Mouse (Mus musculus): ENCODE measurements around the gene Bud23. TPM values are rescaled to one million over a fixed set of nuclear protein-coding genes. Genes with fewer than 3 reads are reported as not detected.

Gene Bud23
- polyA plus RNA-seq, 1 experiment from 2014 or later = 106 TPM

DNA sequence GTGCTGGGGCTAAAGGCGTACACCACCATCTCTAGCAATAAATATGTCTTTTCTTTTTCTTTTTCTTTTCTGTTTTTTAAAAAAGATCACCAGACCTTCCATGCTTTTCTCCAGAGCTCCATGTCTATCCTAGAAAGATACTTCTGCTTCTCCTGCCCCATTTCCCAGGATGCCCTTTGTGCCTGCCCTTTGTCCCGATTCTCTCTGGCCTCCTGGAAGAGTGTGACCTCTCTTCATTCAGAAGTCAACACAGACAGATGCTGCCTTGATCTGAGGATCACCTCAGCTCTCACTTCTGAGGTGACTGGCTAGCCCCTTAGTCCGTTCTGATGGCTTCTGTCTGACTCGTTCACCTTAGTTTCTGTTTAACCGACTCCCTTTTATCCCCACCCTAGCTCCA is 15.8 kb upstream of the Bud23 start:
- Histone ChIP-seq H3K4me2 (replicated peaks) (no peak overlapping the region), H3K4me1 (replicated peaks) (peaks cover 9% of the 10 kb centered on the region), H3K4me3 (replicated peaks) (no peak overlapping the region), H3K27me3 (replicated peaks) (no peaks in the 10 kb centered on the region; the same call in 1 of the 2 replicates), H3K36me3 (no peaks in the 10 kb centered on the region), H3K9ac (no peak overlapping the region), H3K9me3 (no peaks in the 10 kb centered on the region), H3K27ac (no peak overlapping the region)
- WGBS = 86% methylated on average over 5 of the region's 5 CpGs
- ATAC-seq = no peak

DNA sequence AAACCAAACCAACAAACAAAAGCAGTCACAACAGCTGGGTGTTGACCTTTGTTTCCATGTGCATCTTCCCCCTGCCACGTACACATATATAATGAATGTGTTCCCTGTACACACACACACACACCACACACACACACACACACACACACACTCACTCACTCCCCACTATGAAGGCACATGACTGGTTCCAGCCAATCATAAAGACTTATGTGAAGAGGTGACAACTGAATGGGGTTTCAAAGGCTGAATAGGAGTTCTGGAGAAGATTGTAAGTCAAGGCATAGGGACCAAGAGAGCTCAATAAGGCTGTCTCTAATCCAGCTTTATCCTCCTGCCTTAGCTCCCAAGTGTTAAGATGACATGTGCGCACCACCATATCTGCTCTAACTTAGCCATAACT is 14.8 kb upstream of the Bud23 start:
- ATAC-seq = no peak
- H3K27me3 ChIP-seq (replicated peaks) = no peaks in the 10 kb centered on the region; the same call in 1 of the 2 replicates
- no peak overlapping the region for H3K4me3 ChIP-seq (replicated peaks)
- H3K9ac ChIP-seq = no peak overlapping the region
- H3K4me2 ChIP-seq (replicated peaks) = no peak overlapping the region
- 92% methylated on average over 2 of the region's 2 CpGs for WGBS
- H3K36me3 ChIP-seq = no peaks in the 10 kb centered on the region
- peaks cover 9% of the 10 kb centered on the region for H3K4me1 ChIP-seq (replicated peaks)
- no peak overlapping the region for H3K27ac ChIP-seq
- H3K9me3 ChIP-seq = no peaks in the 10 kb centered on the region

DNA sequence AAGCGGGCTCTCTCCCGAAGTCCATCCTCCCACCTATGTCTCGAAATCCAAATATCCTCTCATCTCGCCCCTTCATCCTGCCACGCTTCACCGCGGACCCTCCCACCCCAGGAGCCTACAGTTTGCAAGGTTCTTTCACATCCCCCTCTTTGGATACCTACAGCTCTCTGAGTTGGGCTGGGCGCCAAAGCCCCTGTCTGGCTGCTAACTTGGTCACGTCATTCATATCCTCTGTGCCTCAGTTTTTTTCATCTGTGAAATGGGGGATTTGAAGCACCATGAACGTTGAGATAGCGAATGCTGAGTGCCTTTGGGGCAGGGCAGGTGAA is 13.7 kb upstream of the Bud23 start:
- H3K9ac ChIP-seq = 0 out of 2 replicates have a peak overlapping the region, but pooled peaks have one; percentile 94
- no peaks in the 10 kb centered on the region for H3K9me3 ChIP-seq
- peak overlapping the region; percentile 89 for H3K4me2 ChIP-seq (replicated peaks)
- ATAC-seq = no peak
- no peak overlapping the region for H3K27ac ChIP-seq
- WGBS = 1% methylated on average over 11 of the region's 11 CpGs
- no peaks in the 10 kb centered on the region for H3K36me3 ChIP-seq
- peaks cover 15% of the 10 kb centered on the region for H3K4me1 ChIP-seq (replicated peaks)
- H3K27me3 ChIP-seq (replicated peaks) = no peaks in the 10 kb centered on the region; the same call in 1 of the 2 replicates
- peak overlapping the region; percentile 84 for H3K4me3 ChIP-seq (replicated peaks)

GRCm38 (mm10) chr5:135077564-135078481 is 13.1 kb upstream of the Bud23 start, which contains the start of gene Vps37d:
Gene Vps37d (minus strand): TSS chr5:135078266.
- peak; percentile 89 for ATAC-seq
- Histone ChIP-seq H3K4me1 (replicated peaks) (peaks cover 21% of the 10 kb centered on the region), H3K4me3 (replicated peaks) (peak within 1 kb of the TSS; percentile 84), H3K4me2 (replicated peaks) (peak within 1 kb of the TSS; percentile 89), H3K9me3 (no peaks in the 10 kb centered on the region), H3K9ac (peak within 1 kb of the TSS; percentile 94), H3K27me3 (replicated peaks) (no peaks in the 10 kb centered on the region; the same call in 1 of the 2 replicates), H3K27ac (peak within 1 kb of the TSS; percentile 63), H3K36me3 (no peaks in the 10 kb centered on the region)
- under 1% methylated on average over 70 of the region's 83 CpGs for WGBS

GRCm38 (mm10) chr5:135076931-135077505 is 12.3 kb upstream of the Bud23 start:
- peak; percentile 41 for ATAC-seq
- 19% methylated on average over 14 of the region's 14 CpGs for WGBS
- no peaks in the 10 kb centered on the region for H3K36me3 ChIP-seq
- peak overlapping the region; percentile 56; the same call in 1 of the 2 replicates for H3K27ac ChIP-seq
- no peaks in the 10 kb centered on the region for H3K9me3 ChIP-seq
- H3K4me2 ChIP-seq (replicated peaks) = peak overlapping the region; percentile 89
- H3K27me3 ChIP-seq (replicated peaks) = no peaks in the 10 kb centered on the region; the same call in 1 of the 2 replicates
- H3K9ac ChIP-seq = peak overlapping the region; percentile 94
- peak overlapping the region; percentile 84 for H3K4me3 ChIP-seq (replicated peaks)
- peaks cover 21% of the 10 kb centered on the region for H3K4me1 ChIP-seq (replicated peaks)

GRCm38 (mm10) chr5:135076368-135076767 is 11.6 kb upstream of the Bud23 start:
- H3K27ac ChIP-seq = peak overlapping the region; percentile 44; the same call in 1 of the 2 replicates
- peak overlapping the region; percentile 89 for H3K4me2 ChIP-seq (replicated peaks)

DNA sequence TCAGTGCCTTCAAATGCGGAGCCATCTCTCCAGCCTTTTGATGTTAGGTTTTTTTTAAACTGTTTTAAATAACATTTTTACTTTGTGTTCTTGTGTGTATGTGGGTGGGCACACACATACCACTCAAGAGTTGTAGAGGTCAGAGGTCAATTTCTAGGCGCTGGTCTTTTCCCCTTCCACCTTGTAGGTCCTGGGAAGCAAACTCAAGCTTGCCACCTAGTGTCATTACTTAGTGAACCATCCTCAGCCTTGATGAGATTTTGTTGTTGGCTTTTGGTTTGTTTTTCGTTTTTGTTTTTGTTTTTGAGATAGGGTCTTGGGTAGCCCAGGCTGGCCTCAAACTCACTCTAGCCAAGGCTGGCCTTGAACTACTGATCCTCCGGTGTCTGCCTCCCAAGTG is 10.9 kb upstream of the Bud23 start:
- Histone ChIP-seq H3K36me3 (no peaks in the 10 kb centered on the region), H3K9me3 (no peaks in the 10 kb centered on the region), H3K4me1 (replicated peaks) (peaks cover 21% of the 10 kb centered on the region), H3K4me2 (replicated peaks) (no peak overlapping the region), H3K9ac (no peak overlapping the region), H3K27me3 (replicated peaks) (no peaks in the 10 kb centered on the region; the same call in 1 of the 2 replicates), H3K27ac (no peak overlapping the region), H3K4me3 (replicated peaks) (no peak overlapping the region)
- WGBS = 62% methylated on average over 4 of the region's 4 CpGs
- ATAC-seq = no peak

More at GRCm38 (mm10) chr5:135076368-135076767, 11.6 kb upstream of the Bud23 start:
- Histone ChIP-seq H3K36me3 (no peaks in the 10 kb centered on the region), H3K27me3 (replicated peaks) (no peaks in the 10 kb centered on the region; the same call in 1 of the 2 replicates), H3K4me1 (replicated peaks) (peaks cover 21% of the 10 kb centered on the region), H3K9me3 (no peaks in the 10 kb centered on the region), H3K4me3 (replicated peaks) (no peak overlapping the region), H3K9ac (0 out of 2 replicates have a peak overlapping the region, but pooled peaks have one; percentile 10)
- 80% methylated on average over 14 of the region's 14 CpGs for WGBS
- ATAC-seq = no peak

DNA sequence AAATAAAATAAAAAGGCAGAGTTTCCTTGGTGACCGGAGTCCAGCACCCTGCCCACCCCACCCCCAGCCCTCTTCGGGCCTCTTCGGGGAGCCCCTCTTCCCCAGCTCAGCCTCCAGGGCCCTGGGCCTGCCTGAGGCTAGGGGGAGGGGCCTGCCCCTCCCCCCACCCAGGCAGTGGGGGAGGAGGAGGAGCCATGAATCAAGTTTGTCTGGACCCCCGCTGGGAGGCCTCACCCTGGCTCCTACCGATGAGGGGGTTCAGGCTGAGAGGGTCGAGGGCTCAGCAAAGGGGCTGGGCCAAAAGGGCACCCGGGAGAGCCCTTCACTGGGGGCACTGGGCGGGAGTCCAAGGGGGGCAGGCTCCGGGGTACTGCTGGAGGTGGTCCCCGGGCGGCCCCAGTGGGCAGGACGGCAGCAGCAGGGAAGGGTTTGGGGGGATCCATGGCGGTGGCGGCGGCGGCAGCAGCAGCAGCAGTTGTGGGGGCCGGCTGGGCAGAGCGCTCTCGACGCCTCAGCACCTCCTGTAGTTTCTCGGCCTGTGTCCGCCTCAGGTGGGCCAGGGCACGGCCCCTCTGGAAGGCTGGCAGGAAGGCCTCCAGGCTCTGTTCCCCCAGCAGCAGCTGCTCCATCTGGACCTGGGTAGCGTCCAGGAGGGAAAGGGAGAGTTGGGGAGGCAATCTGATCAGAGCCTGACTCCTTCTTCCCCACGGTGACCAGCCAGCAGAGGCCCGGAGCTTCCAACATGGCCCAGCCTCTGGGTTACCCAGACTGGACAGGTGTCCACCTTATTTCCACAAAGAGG is 8.8 kb upstream of the Bud23 start:
- Histone ChIP-seq H3K27me3 (replicated peaks) (no peaks in the 10 kb centered on the region), H3K4me2 (replicated peaks) (peak overlapping the region; percentile 12), H3K4me1 (replicated peaks) (peaks cover 20% of the 10 kb centered on the region), H3K36me3 (no peaks in the 10 kb centered on the region), H3K27ac (no peak overlapping the region), H3K4me3 (replicated peaks) (no peak overlapping the region), H3K9me3 (no peaks in the 10 kb centered on the region; the same call in 1 of the 2 replicates), H3K9ac (peak overlapping the region; percentile 11; the same call in 1 of the 2 replicates)
- ATAC-seq = no peak
- 35% methylated on average over 26 of the region's 26 CpGs for WGBS

DNA sequence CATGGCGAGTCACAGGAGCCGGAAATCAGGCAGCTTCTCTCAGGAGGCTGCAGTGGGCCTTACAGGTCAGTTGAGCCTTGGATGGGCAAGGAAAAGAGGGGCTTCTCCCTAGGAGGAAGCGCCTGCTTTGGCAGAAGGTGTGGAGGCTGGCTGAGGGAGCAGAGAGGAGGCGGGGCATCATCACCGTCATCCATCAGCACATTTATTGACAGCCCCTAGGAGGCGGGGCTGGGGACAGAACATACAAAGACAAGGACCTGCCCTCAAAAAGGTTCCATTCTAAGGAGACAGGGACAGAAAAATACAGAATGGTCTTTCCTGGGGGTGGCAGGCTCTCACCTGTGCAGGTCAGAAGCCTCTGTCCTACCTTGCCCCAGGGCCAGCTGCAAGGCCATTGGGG is 8.0 kb upstream of the Bud23 start:
- H3K4me1 ChIP-seq (replicated peaks) = peaks cover 18% of the 10 kb centered on the region
- no peak overlapping the region for H3K27ac ChIP-seq
- no peak overlapping the region for H3K4me2 ChIP-seq (replicated peaks)
- no peaks in the 10 kb centered on the region; the same call in 1 of the 2 replicates for H3K9me3 ChIP-seq
- no peak overlapping the region for H3K4me3 ChIP-seq (replicated peaks)
- no peaks in the 10 kb centered on the region for H3K27me3 ChIP-seq (replicated peaks)
- WGBS = 64% methylated on average over 6 of the region's 6 CpGs
- no peak for ATAC-seq
- no peak overlapping the region for H3K9ac ChIP-seq
- no peaks in the 10 kb centered on the region for H3K36me3 ChIP-seq

DNA sequence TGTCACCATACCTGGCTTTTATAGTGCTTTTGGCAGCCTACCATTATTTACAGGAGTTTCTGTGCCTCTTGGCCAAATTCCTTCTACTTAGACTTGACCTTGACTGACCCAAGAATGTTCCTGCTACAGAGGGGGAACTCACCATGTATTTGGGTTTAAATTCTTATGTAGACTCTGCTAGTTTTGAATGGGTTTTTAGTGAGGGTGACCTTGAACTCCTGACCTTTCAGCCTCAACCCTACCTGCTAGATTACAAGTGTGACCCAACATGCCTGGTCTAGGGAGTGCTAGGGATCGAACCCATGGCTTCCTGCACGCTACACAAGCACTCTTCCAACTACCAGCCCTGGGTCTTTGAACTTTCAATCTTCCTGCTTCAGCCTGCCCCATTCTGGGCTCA is 7.3 kb upstream of the Bud23 start:
- Histone ChIP-seq H3K9ac (no peak overlapping the region), H3K9me3 (no peaks in the 10 kb centered on the region; the same call in 1 of the 2 replicates), H3K4me2 (replicated peaks) (no peak overlapping the region), H3K27ac (no peak overlapping the region), H3K4me3 (replicated peaks) (no peak overlapping the region), H3K36me3 (no peaks in the 10 kb centered on the region), H3K27me3 (replicated peaks) (no peaks in the 10 kb centered on the region), H3K4me1 (replicated peaks) (peaks cover 15% of the 10 kb centered on the region)
- WGBS = 95% methylated on average over 2 of the region's 2 CpGs
- ATAC-seq = no peak

DNA sequence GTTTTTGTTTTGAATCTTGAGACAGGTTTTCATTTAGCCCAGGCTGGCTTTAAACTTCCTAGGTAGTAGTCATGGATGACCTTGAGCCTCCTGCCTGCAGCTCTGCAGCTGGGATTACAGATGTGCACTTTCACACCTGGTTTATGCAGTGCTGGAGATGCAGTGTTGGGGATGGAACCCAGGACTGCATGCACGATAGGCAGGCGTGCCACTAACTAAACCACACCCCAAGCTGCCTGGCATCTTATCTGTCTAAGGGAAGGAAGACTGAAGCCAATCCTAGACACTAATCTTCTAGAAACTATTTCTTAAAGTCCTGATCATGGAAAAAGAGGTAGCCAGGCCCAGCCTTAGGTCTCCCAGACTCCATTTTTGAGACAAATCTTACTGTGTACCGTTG is 5.7 kb upstream of the Bud23 start:
- no peak overlapping the region for H3K4me2 ChIP-seq (replicated peaks)
- no peak overlapping the region for H3K27ac ChIP-seq
- WGBS = 81% methylated on average over 3 of the region's 3 CpGs
- no peak overlapping the region for H3K4me3 ChIP-seq (replicated peaks)
- peaks cover 17% of the 10 kb centered on the region for H3K4me1 ChIP-seq (replicated peaks)
- no peaks in the 10 kb centered on the region for H3K36me3 ChIP-seq
- H3K9me3 ChIP-seq = no peaks in the 10 kb centered on the region; the same call in 1 of the 2 replicates
- H3K9ac ChIP-seq = no peak overlapping the region
- ATAC-seq = no peak
- no peaks in the 10 kb centered on the region for H3K27me3 ChIP-seq (replicated peaks)
